Mouse (Mus musculus) neural tube, embryonic 14.5 days (tissue): ENCODE results near the gene Plin2. TPM values are rescaled to one million over a fixed set of nuclear protein-coding genes. Genes with fewer than 3 reads are reported as not detected.

Experiments used
- ATAC-seq: fragments of 200-750 bp; cut with Nextera tagmentation; 2 replicates; pipeline ENCODE4 v1.8.0; 2017; ENCODE audit warnings: low read depth, mild to moderate bottlenecking, moderate TSS enrichment, moderate library complexity
- H3K27ac ChIP-seq: fragments of 300-500 bp; sonication (generic); 2 replicates; pipeline ENCODE4 v1.5.1; 2014; ENCODE audit warnings: low read depth, mild to moderate bottlenecking, control low read depth, low read length, moderate library complexity, mixed read lengths
- H3K27me3 ChIP-seq: fragments of 300-500 bp; sonication (generic); 2 replicates; pipeline ENCODE4 v1.6.1; 2014; ENCODE audit warnings: low read length; ENCODE audit not compliant: control insufficient read depth, insufficient read depth
- H3K36me3 ChIP-seq: fragments of 300-500 bp; sonication (generic); 2 replicates; pipeline ENCODE4 v1.6.1; 2014; ENCODE audit warnings: low read length, mixed read lengths; ENCODE audit not compliant: control insufficient read depth, insufficient read depth
- H3K4me1 ChIP-seq: fragments of 300-500 bp; sonication (generic); 2 replicates; pipeline ENCODE4 v1.6.1; 2014; ENCODE audit warnings: low read length; ENCODE audit not compliant: control insufficient read depth, insufficient read depth
- H3K4me2 ChIP-seq: fragments of 300-500 bp; sonication (generic); 2 replicates; pipeline ENCODE4 v1.6.1; 2014; ENCODE audit warnings: mild to moderate bottlenecking, low read depth, low read length, control low read depth
- H3K4me3 ChIP-seq: fragments of 300-500 bp; sonication (generic); 2 replicates; pipeline ENCODE4 v1.5.1; 2014; ENCODE audit warnings: low read depth, low read length, control low read depth, mixed read lengths
- H3K9ac ChIP-seq: fragments of 300-500 bp; sonication (generic); replicated peaks from 2 replicates; pipeline ENCODE4 v1.6.1; 2014; ENCODE audit warnings: low read depth, mild to moderate bottlenecking, control low read depth, low read length, mixed read lengths
- H3K9me3 ChIP-seq: fragments of 300-500 bp; sonication (generic); 2 replicates; pipeline ENCODE4 v1.6.1; 2016; ENCODE audit warnings: low read length; ENCODE audit not compliant: control insufficient read depth
- WGBS: fragments of 180-500 bp; shearing (Covaris S2); extraction: QIAGEN DNeasy Blood & Tissue Kit; methylation state at CpG from one replicate; pipeline ENCODE4 v1.1.7; 2014; 5-methylcytosine and 5-hydroxymethylcytosine counted together
- polyA plus RNA-seq: library from polyadenylated mRNA; unstranded; fragments of >200 nt; fragmentation: Nextera tagmentation; extraction: Ambion mirVana; gene quantifications from 2 replicates; pipeline ENCODE4 v1.2.1, GENCODE M21; 2014

Plin2 gene
- polyA plus RNA-seq, 1 experiment from 2014 or later = 33.9 TPM

DNA sequence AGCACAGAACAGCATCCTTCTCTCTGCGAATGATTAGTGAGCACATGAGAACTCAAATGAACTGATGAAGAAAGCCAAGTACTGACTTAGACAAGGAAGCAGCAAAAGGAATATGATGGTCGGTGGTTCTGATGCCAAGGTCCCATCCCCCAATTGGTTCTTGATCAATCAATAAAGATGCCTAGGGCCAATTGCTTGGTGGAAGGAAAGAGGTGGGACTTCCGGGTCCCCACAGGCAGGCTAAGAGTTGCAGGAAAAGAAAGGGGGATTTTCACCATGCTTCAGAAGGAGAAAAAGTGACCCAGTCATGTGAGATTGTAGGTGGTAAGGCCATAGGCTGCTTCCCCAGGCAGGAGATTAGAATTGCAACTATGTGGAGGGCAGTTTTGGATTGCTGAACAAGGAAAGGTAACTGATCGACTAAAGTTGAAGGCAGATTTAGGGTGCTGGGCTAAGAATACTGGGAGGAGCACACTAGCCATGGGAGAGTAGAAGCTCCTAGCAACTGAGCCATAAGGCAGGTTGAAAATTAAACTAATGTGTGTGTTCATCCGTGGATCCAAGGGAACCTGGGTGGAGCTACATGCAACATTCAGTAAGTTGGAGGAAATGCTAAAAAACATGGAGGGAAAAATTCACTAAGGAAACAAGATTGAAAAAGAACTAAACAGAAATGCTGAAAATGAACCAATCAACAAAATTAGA, 29.5 kb upstream of the Plin2 start:
- WGBS = 80% methylated on average over 5 of the region's 5 CpGs
- no peaks in the 10 kb centered on the region for H3K27me3 ChIP-seq
- H3K4me2 ChIP-seq = no peak overlapping the region
- H3K9ac ChIP-seq = no peak overlapping the region
- no peak for ATAC-seq
- no peak overlapping the region for H3K27ac ChIP-seq
- no peaks in the 10 kb centered on the region for H3K9me3 ChIP-seq
- H3K4me1 ChIP-seq = no peaks in the 10 kb centered on the region
- H3K4me3 ChIP-seq = no peak overlapping the region
- no peaks in the 10 kb centered on the region for H3K36me3 ChIP-seq

GRCm38 (mm10) chr4:86696890-86697289, 27.0 kb upstream of the Plin2 start:
- ATAC-seq = peak; percentile 81
- no peak overlapping the region for H3K4me3 ChIP-seq

DNA sequence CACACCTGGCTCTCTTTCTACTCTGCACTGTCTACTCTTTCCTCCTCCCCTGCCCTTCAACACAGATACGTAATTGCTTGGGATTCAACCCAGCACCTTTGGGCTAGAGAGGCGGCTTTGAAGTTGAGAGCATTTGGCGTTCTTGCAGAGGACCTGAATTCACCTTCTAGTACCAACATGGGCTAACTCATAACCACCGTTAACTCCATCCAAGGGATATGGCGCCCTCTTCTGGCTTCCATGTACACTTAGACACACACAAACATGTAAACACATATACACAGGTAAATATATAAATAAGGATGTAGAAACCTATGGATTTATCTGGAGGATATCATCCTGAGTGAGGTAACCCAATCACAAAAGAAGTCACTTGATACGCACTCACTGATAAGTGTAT, 25.2 kb upstream of the Plin2 start:
- WGBS = 44% methylated on average over 6 of the region's 6 CpGs
- no peak overlapping the region for H3K4me2 ChIP-seq
- ATAC-seq = no peak

More at GRCm38 (mm10) chr4:86696890-86697289, 27.0 kb upstream of the Plin2 start:
- H3K27ac ChIP-seq = no peak overlapping the region
- 9% methylated on average over 4 of the region's 4 CpGs for WGBS
- H3K4me2 ChIP-seq = no peak overlapping the region
- no peaks in the 10 kb centered on the region for H3K27me3 ChIP-seq
- H3K36me3 ChIP-seq = no peaks in the 10 kb centered on the region
- H3K4me1 ChIP-seq = no peaks in the 10 kb centered on the region
- H3K9ac ChIP-seq = no peak overlapping the region
- H3K9me3 ChIP-seq = no peaks in the 10 kb centered on the region

GRCm38 (mm10) chr4:86692931-86693330, 23.1 kb upstream of the Plin2 start:
- Histone ChIP-seq H3K9me3 (no peaks in the 10 kb centered on the region), H3K36me3 (no peaks in the 10 kb centered on the region), H3K27ac (no peak overlapping the region), H3K9ac (no peak overlapping the region), H3K27me3 (no peaks in the 10 kb centered on the region), H3K4me3 (no peak overlapping the region), H3K4me1 (no peaks in the 10 kb centered on the region), H3K4me2 (no peak overlapping the region)
- WGBS = 95% methylated on average over 7 of the region's 7 CpGs
- no peak for ATAC-seq

More for the DNA sequence above, 25.2 kb upstream of the Plin2 start:
- H3K27me3 ChIP-seq = no peaks in the 10 kb centered on the region
- H3K4me1 ChIP-seq = no peaks in the 10 kb centered on the region
- no peak overlapping the region for H3K9ac ChIP-seq
- no peaks in the 10 kb centered on the region for H3K9me3 ChIP-seq
- H3K4me3 ChIP-seq = no peak overlapping the region
- no peaks in the 10 kb centered on the region for H3K36me3 ChIP-seq
- no peak overlapping the region for H3K27ac ChIP-seq

DNA sequence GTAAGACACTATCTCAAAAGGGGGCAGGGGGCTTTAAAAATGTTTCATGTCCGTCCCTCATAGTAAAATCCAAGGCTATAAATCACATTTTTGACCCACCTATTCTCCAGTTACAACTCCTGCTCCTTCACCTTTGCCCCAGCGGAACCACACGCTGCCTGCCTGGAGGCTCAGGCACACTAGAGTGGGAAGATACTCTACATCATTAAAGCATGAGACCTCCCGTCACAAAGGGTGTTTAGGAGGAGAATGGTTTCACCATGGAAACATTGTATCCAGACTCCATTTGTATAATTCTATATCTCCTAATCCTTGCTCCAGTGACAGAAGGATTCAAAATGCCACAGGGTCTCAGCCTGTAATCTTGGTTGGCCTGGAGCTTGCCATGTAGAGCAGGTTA, 21.4 kb upstream of the Plin2 start:
- H3K9me3 ChIP-seq = no peaks in the 10 kb centered on the region
- no peak for ATAC-seq
- no peaks in the 10 kb centered on the region for H3K27me3 ChIP-seq
- no peaks in the 10 kb centered on the region for H3K4me1 ChIP-seq
- WGBS = 60% methylated on average over 4 of the region's 4 CpGs
- no peak overlapping the region for H3K27ac ChIP-seq
- H3K36me3 ChIP-seq = no peaks in the 10 kb centered on the region
- no peak overlapping the region for H3K4me2 ChIP-seq
- H3K4me3 ChIP-seq = no peak overlapping the region
- no peak overlapping the region for H3K9ac ChIP-seq

DNA sequence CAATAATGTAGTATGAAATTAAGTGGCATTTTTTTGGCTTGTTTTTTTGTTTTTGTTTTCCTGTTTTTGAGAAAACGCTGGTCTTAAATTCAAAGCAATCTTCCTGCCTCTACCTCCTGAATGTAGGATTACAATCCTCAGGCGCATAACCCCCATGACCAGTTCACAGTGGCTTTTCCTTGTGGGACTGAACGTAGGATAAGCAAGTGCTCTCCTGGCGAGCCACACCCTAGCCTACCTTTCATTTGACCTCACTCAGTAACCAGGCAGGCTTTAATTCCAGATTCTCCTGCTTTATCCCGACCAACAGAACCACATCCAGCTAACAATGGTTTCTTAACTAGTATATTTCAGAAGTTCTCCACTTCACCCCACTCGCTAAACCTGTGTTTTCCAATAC, 20.9 kb upstream of the Plin2 start:
- ATAC-seq = no peak
- 89% methylated on average over 6 of the region's 6 CpGs for WGBS

GRCm38 (mm10) chr4:86690194-86690593, 20.3 kb upstream of the Plin2 start:
- Histone ChIP-seq H3K36me3 (no peaks in the 10 kb centered on the region), H3K4me2 (no peak overlapping the region), H3K9me3 (no peaks in the 10 kb centered on the region), H3K4me3 (no peak overlapping the region), H3K27ac (no peak overlapping the region), H3K9ac (no peak overlapping the region), H3K27me3 (no peaks in the 10 kb centered on the region), H3K4me1 (no peaks in the 10 kb centered on the region)
- no peak for ATAC-seq
- 71% methylated on average over 7 of the region's 7 CpGs for WGBS

More for the DNA sequence above, 20.9 kb upstream of the Plin2 start:
- no peaks in the 10 kb centered on the region for H3K27me3 ChIP-seq
- H3K4me3 ChIP-seq = no peak overlapping the region
- H3K9me3 ChIP-seq = no peaks in the 10 kb centered on the region
- no peak overlapping the region for H3K9ac ChIP-seq
- H3K36me3 ChIP-seq = no peaks in the 10 kb centered on the region
- H3K4me2 ChIP-seq = no peak overlapping the region
- H3K4me1 ChIP-seq = no peaks in the 10 kb centered on the region
- no peak overlapping the region for H3K27ac ChIP-seq

DNA sequence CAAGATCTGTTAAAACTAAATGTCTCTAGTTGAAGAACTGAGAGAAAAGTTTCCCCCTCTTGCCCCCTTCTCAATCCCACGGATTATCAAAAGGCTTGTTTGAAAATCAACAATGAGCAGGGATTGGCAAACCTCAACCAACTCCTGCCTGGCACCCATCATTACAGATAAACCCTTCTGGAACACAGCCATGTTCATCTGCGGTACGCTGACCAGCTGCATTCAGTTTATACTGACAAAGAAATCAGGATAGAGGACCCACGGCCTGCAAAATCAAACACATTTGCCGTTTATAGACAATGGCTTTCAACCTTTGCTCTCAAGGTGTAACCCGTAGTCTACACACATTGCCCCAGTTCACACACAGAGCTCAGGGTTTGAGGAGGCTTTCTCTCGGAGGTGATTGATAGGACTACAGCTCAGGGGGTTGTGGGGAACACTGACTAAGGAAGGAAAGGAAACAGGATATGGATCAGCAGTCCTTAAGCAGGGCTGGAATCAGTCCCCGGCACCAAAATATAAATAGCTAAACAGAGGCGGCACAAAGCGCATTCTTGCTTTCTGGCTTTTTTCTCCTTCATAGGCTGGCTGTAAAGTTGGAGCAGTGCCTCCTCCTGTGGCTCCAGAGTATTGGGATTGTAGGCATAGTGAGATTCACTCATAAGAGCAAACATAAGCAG, 19.3 kb upstream of the Plin2 start:
- Histone ChIP-seq H3K4me3 (no peak overlapping the region), H3K36me3 (no peaks in the 10 kb centered on the region), H3K27ac (no peak overlapping the region), H3K9ac (no peak overlapping the region), H3K4me2 (no peak overlapping the region), H3K9me3 (no peaks in the 10 kb centered on the region), H3K27me3 (no peaks in the 10 kb centered on the region), H3K4me1 (no peaks in the 10 kb centered on the region)
- ATAC-seq = no peak
- 86% methylated on average over 10 of the region's 10 CpGs for WGBS

DNA sequence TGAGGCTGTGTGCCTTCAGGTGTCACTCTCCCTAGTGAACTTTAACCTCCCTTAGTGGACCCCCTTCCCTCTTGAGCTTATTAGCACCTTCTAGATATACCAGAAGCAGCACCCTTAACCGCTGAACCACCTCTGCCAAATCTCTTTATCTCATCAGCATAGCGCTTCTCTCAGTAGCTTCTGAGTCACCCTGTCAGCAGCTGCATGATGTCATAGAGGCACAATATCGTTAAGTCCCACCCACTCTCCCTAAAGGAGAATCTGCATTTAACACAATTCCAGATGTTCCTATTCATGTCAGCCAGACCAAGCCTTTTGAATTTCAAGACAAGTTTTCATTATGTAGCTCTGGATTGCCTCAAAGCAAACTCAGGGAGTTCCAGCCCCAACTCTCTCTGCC, 16.7 kb upstream of the Plin2 start:
- ATAC-seq = no peak
- Histone ChIP-seq H3K27me3 (no peaks in the 10 kb centered on the region), H3K9me3 (no peaks in the 10 kb centered on the region), H3K4me3 (no peak overlapping the region), H3K9ac (no peak overlapping the region), H3K36me3 (no peaks in the 10 kb centered on the region), H3K4me2 (no peak overlapping the region), H3K4me1 (no peaks in the 10 kb centered on the region), H3K27ac (no peak overlapping the region)
- 85% methylated on average over 3 of the region's 3 CpGs for WGBS
